Mouse (Mus musculus): ENCODE results near the gene Tmem177.

Gene Tmem177

GRCm38 (mm10) chr1:119912953-119913814 lies at the start of gene Tmem177:
Tmem177 (minus strand) TSS chr1:119913208.
- DNase-seq (ENCODE audit: low spot score) = peak; percentile 97

GRCm38 (mm10) chr1:119959920-119960319 lies 46.9 kb upstream of the Tmem177 start:
- no peak for DNase-seq (ENCODE audit: low spot score)

GRCm38 (mm10) chr1:119959464-119959863 lies 46.5 kb upstream of the Tmem177 start:
- DNase-seq (ENCODE audit: low spot score) = no peak

- DNase-seq (ENCODE audit: low spot score) = no peak
Measured at GRCm38 (mm10) chr1:119957716-119958222, 44.8 kb upstream of the Tmem177 start.

GRCm38 (mm10) chr1:119954680-119955079 lies 41.7 kb upstream of the Tmem177 start:
- DNase-seq (ENCODE audit: low spot score) = no peak

GRCm38 (mm10) chr1:119953456-119953855 lies 40.4 kb upstream of the Tmem177 start:
- no peak for DNase-seq (ENCODE audit: low spot score)

- no peak for DNase-seq (ENCODE audit: low spot score)
Measured at GRCm38 (mm10) chr1:119950086-119950485, 37.1 kb upstream of the Tmem177 start.

- DNase-seq (ENCODE audit: low spot score) = no peak
Measured at GRCm38 (mm10) chr1:119936861-119937260, 23.9 kb upstream of the Tmem177 start.

GRCm38 (mm10) chr1:119931421-119932150 lies 18.6 kb upstream of the Tmem177 start:
- no peak for DNase-seq (ENCODE audit: low spot score)

- peak; percentile 20 for DNase-seq (ENCODE audit: low spot score)
Measured at GRCm38 (mm10) chr1:119929715-119930114, 16.7 kb upstream of the Tmem177 start.

- no peak for DNase-seq (ENCODE audit: low spot score)
Measured at GRCm38 (mm10) chr1:119919299-119919698, 6.3 kb upstream of the Tmem177 start.

GRCm38 (mm10) chr1:119916823-119917371 lies 3.9 kb upstream of the Tmem177 start:
- no peak for DNase-seq (ENCODE audit: low spot score)

- no peak for DNase-seq (ENCODE audit: low spot score)
Measured at GRCm38 (mm10) chr1:119907206-119907748, 5.7 kb downstream of the Tmem177 start.

GRCm38 (mm10) chr1:119903231-119903620 lies 9.8 kb downstream of the Tmem177 start:
- DNase-seq (ENCODE audit: low spot score) = no peak

GRCm38 (mm10) chr1:119902551-119903230 lies 10.3 kb downstream of the Tmem177 start:
- DNase-seq (ENCODE audit: low spot score) = no peak

- DNase-seq (ENCODE audit: low spot score) = no peak
Measured at GRCm38 (mm10) chr1:119899195-119900123, 13.5 kb downstream of the Tmem177 start.

- peak; percentile 58 for DNase-seq (ENCODE audit: low spot score)
Measured at GRCm38 (mm10) chr1:119894936-119895335, 18.1 kb downstream of the Tmem177 start.

GRCm38 (mm10) chr1:119893600-119893999 lies 19.4 kb downstream of the Tmem177 start:
- no peak for DNase-seq (ENCODE audit: low spot score)

GRCm38 (mm10) chr1:119892933-119893332 lies 20.1 kb downstream of the Tmem177 start:
- DNase-seq (ENCODE audit: low spot score) = no peak

- DNase-seq (ENCODE audit: low spot score) = no peak
Measured at GRCm38 (mm10) chr1:119891865-119892264, 21.1 kb downstream of the Tmem177 start.

GRCm38 (mm10) chr1:119891149-119891548 lies 21.9 kb downstream of the Tmem177 start:
- DNase-seq (ENCODE audit: low spot score) = no peak

Measured in lung, postnatal 25 days (tissue).